Mouse (Mus musculus) erythroid progenitor cell, adult 5-6 weeks (primary cell): ENCODE results near the gene Trip10. TPM values are rescaled to one million over a fixed set of nuclear protein-coding genes. Genes with fewer than 3 reads are reported as not detected.

Experiments used
- ATAC-seq: replicated peaks from 2 replicates; pipeline ENCODE4 v1.8.0; 2016; ENCODE audit warnings: moderate number of reproducible peaks, mild to moderate bottlenecking, moderate TSS enrichment, inconsistent platforms; ENCODE audit not compliant: poor library complexity, low FRiP score, severe bottlenecking
- total RNA-seq, 2 experiments: library from RNA; stranded (forward) in 1 of 2; stranded (reverse) in 1 of 2; fragments of 150-400 nt in 1 of 2; fragments of 186-747, 209-891 nt in 1 of 2; gene quantifications; 2 replicates each; pipeline versions ENCODE4 v1.2.3 to v1.2.4; 2015 to 2017; ENCODE audit warnings: low replicate concordance in 2 of 2

Trip10 gene
- not detected in 2 replicates for total RNA-seq (2015; ENCODE audit: low replicate concordance)
- total RNA-seq (2017; ENCODE audit: low replicate concordance): 7.1 TPM in 1 of 2 replicates, not detected in the other

- ATAC-seq: peak; percentile 31
Observed at GRCm38 (mm10) chr17:57249186-57250181, at the start of gene Trip10. Gene Trip10, plus strand, starts transcription at chr17:57249455.

GRCm38 (mm10) chr17:57201841-57202724, 47.2 kb upstream of the Trip10 start:
- no peak for ATAC-seq

DNA sequence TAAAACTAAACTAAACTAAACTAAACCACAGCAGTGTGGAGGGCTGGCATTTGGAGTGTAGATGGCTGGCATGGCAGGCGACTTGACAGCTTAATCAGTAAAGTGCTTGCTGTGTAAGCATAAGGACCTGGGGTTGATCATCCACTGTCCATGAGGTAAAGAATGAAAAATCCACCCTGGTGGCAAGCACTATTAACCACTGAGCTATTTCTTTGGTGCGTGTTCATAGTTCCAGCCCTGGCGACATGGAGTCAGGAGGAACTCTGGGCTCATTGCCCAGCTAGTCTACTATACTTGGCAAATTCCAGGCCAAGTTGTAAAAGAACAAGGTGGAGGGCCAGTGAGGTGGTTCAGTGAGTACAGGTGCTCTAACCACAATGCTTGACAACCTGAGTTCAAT, 41.3 kb upstream of the Trip10 start:
- ATAC-seq: no peak

GRCm38 (mm10) chr17:57209330-57209729, 39.9 kb upstream of the Trip10 start:
- no peak for ATAC-seq

DNA sequence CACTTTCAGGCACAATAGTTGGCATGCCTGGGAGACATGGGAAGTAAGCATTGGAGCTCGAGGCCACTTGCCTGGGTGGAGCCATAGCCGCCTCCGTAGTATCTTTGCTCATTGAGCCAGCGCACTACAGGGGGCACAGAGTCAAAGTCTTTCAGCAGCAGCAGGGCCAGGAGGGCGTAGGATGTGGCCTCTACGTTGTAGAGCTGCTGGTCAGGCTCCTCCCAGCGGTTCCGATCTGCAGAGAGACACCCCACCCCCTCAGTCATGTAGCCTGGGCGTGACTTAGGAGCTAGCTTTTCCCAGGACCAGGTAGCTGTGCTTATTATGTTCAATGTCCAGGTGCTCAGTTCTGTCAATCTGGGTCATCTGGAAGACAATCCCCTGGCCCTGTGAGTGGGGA, 37.8 kb upstream of the Trip10 start:
- no peak for ATAC-seq

GRCm38 (mm10) chr17:57214676-57215387, 34.4 kb upstream of the Trip10 start:
- no peak for ATAC-seq

GRCm38 (mm10) chr17:57218335-57218900, 30.8 kb upstream of the Trip10 start:
- no peak for ATAC-seq

DNA sequence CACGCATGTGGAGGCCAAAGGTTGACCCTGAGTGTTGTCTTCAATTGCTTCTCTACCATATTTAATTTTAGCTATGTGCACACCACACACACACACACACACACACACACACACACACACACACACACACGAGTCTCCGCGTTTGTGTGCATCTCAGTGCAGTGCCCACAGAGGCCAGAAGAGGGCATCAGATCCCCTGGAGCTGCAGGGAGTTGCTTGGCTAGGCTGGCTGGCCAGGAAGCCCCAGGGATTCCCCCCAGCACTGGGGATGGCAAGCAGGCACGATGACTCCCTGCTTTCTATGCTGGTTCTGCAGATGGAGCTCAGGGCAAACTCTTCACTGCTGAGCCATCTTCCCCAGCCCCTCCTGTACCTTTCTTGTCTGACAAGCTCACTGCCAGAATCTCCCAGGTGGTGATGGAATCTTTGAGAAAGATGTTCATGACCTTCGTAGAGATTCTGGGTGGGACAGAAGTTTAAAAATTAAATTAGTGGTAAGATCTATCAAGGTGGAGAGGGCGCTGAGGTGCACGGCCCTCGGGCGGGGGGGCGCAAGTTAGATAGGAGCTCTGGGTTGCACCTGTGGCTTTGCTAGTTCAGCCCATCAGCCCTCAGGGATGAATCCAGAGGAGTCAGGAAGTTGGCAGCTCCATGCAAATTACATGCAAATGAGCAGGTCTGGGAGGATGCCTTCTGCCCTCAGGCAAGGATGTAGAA, 29.9 kb upstream of the Trip10 start:
- no peak for ATAC-seq

DNA sequence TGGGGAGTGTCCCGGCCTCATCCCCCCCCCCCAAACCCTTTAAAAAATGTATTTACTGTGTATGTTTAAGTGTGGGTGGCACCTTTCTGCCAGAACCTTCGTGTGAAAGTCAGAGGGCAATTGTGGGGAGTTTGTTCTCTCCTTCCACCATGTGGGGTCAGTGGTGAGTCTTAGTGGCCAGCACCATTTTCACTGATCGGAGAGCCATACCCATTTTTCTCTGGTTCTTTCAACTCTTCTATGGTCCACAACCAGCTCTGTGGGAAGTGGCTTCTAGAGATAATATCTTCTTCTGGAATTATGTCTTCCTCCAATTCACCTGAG, 29.4 kb upstream of the Trip10 start:
- no peak for ATAC-seq

DNA sequence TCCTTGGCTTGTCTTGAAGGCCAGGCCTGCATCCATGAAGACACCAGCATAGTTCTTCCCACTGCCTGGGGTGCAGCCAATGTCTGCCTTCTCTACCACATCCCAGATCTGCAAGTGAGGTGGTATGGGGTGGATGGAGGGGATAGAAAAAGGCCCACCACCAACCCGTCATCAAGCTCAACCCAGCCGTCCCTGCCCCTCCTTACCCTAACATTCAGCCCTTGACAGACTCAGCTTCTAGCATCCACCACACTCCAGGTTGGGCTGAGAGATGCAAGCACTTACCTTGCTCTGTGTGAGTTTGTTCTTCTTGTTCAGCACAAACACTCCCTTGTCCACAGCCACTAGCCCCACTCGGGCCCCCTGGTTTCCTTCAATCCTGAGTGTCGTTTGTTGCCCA, 27.3 kb upstream of the Trip10 start:
- ATAC-seq: no peak

- ATAC-seq: no peak
Observed at GRCm38 (mm10) chr17:57223313-57223712, 25.9 kb upstream of the Trip10 start.

GRCm38 (mm10) chr17:57227468-57227867, 21.8 kb upstream of the Trip10 start:
- ATAC-seq: no peak

DNA sequence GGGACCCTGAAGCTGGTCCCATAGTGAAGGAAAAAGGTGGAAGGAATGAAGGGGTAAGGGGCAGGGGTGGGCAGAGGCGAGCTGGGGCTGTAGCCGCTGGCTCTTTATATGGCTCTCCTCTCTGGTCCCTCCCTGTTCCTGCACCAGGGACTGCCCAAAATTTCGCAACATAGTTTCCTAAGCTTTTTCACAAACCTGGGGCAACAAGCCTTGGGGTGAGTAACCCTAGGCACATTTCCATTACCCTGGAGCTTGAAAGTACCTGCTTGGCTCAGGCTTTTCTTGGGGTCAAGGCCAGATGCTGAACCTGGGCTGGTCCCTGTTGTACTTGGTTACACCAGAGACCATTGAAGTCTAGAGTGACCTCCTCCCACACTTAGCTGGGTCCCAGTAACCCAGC, 21.2 kb upstream of the Trip10 start, which contains the start of gene C3:
TSS of gene C3 (minus strand) at position 123 of the 400 bp plus-strand sequence.
- ATAC-seq: no peak

GRCm38 (mm10) chr17:57228873-57229272, 20.4 kb upstream of the Trip10 start:
- ATAC-seq: no peak

- no peak for ATAC-seq
Observed at GRCm38 (mm10) chr17:57229851-57230727, 19.2 kb upstream of the Trip10 start.

GRCm38 (mm10) chr17:57230728-57231125, 18.5 kb upstream of the Trip10 start:
- ATAC-seq: no peak

GRCm38 (mm10) chr17:57231321-57231771, 17.9 kb upstream of the Trip10 start:
- no peak for ATAC-seq

DNA sequence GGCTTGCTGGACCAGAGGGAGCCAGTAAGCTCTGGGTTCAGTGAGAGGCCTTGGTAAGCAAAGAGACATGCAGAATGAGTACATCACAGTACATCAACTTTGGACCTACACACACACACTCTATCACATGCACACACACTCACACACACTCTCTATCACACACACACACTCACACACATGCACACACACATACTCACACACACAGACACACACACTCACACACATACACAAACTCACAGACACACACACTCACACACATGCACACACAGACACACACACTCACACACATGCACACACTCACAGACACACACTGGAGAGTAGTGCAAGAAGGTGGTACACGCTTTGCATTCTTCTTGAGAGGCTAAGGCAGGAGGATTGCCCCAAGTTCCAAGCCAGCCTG, 17.1 kb upstream of the Trip10 start:
- ATAC-seq: no peak
